Mouse (Mus musculus) kidney, postnatal 0 days (tissue): ENCODE data around the gene Gm20388. TPM values are rescaled to one million over a fixed set of nuclear protein-coding genes. Genes with fewer than 3 reads are reported as not detected.

ENCODE experiments used
- ATAC-seq: fragments of 200-750 bp; cut with Nextera tagmentation; replicated peaks from 2 replicates; pipeline ENCODE4 v1.8.0; 2017; ENCODE audit warnings: low read depth, moderate number of reproducible peaks, moderate TSS enrichment, moderate library complexity; ENCODE audit not compliant: low FRiP score
- DNase-seq: peaks from one replicate; pipeline ENCODE4 v3.0.0-alpha.2; 2016; ENCODE audit warnings: low spot score
- H3K27ac ChIP-seq: fragments of 300-500 bp; sonication (generic); 2 replicates; pipeline ENCODE4 v1.5.1; 2014; ENCODE audit warnings: mild to moderate bottlenecking
- H3K27me3 ChIP-seq: fragments of 300-500 bp; sonication (generic); 2 replicates; pipeline ENCODE4 v1.6.1; 2014; ENCODE audit warnings: low read length, mixed read lengths; ENCODE audit not compliant: insufficient read depth
- H3K36me3 ChIP-seq: fragments of 300-500 bp; sonication (generic); 2 replicates; pipeline ENCODE4 v1.6.1; 2014; ENCODE audit warnings: low read length, mixed read lengths; ENCODE audit not compliant: insufficient read depth
- H3K4me1 ChIP-seq: fragments of 300-500 bp; sonication (generic); replicated peaks from 2 replicates; pipeline ENCODE4 v1.6.1; 2014; ENCODE audit warnings: antibody characterized with exemption, low read length, mixed read lengths; ENCODE audit not compliant: insufficient read depth
- H3K4me2 ChIP-seq: fragments of 300-500 bp; sonication (generic); 2 replicates; pipeline ENCODE4 v1.6.1; 2014; ENCODE audit warnings: mild to moderate bottlenecking, low read length, moderate library complexity, mixed read lengths
- H3K4me3 ChIP-seq: fragments of 300-500 bp; sonication (generic); replicated peaks from 2 replicates; pipeline ENCODE4 v1.5.1; 2014; ENCODE audit warnings: low read depth, low read length
- H3K9ac ChIP-seq: fragments of 300-500 bp; sonication (generic); 2 replicates; pipeline ENCODE4 v1.6.1; 2014; ENCODE audit warnings: low read depth, low read length
- H3K9me3 ChIP-seq: fragments of 300-500 bp; sonication (generic); replicated peaks from 2 replicates; pipeline ENCODE4 v1.6.1; 2016; ENCODE audit warnings: low read length, inconsistent platforms, mixed read lengths
- CTCF ChIP-seq: IDR thresholded peaks from 2 replicates; pipeline ENCODE4 v1.5.1; 2016; ENCODE audit warnings: antibody characterized with exemption, low read depth, mild to moderate bottlenecking, moderate library complexity
- WGBS: fragments of 180-500 bp; shearing (Covaris S2); extraction: QIAGEN DNeasy Blood & Tissue Kit; methylation state at CpG from one replicate; pipeline ENCODE4 v1.1.7; 2014; 5-methylcytosine and 5-hydroxymethylcytosine counted together
- polyA plus RNA-seq: library from polyadenylated mRNA; unstranded; fragments of >200 nt; fragmentation: Nextera tagmentation; extraction: Ambion mirVana; gene quantifications from 2 replicates; pipeline ENCODE4 v1.2.1, GENCODE M21; 2015

Gene Gm20388
- polyA plus RNA-seq, 1 experiment from 2014 or later = not detected

- Histone ChIP-seq H3K27ac (peak overlapping the region; percentile 81; the same call in 1 of the 2 replicates), H3K36me3 (no peaks in the 10 kb centered on the region), H3K27me3 (no peaks in the 10 kb centered on the region), H3K4me1 (peaks cover 8% of the 10 kb centered on the region), H3K9ac (no peak overlapping the region), H3K4me3 (no peak overlapping the region), H3K9me3 (no peaks in the 10 kb centered on the region), H3K4me2 (no peak overlapping the region)
- no peak for DNase-seq
- no peak for TF ChIP-seq CTCF
- WGBS = 79% methylated on average over 5 of the region's 5 CpGs
- ATAC-seq = 0 out of 2 replicates have a peak, but pooled peaks have one; percentile 8
Measured at GRCm38 (mm10) chr8:120191633-120192032, 281.0 kb downstream of the Gm20388 start.

GRCm38 (mm10) chr8:120192118-120192517 lies 281.5 kb downstream of the Gm20388 start:
- Histone ChIP-seq H3K27ac (no peak overlapping the region), H3K36me3 (no peaks in the 10 kb centered on the region), H3K4me1 (0 out of 2 replicates have a peak, but pooled peaks cover 5% of the 10 kb centered on the region), H3K4me3 (no peak overlapping the region), H3K27me3 (no peaks in the 10 kb centered on the region), H3K9ac (no peak overlapping the region), H3K4me2 (no peak overlapping the region), H3K9me3 (no peaks in the 10 kb centered on the region)
- WGBS = 99% methylated on average over 5 of the region's 5 CpGs
- TF ChIP-seq CTCF = no peak
- DNase-seq = no peak
- no peak for ATAC-seq

- no peak for ATAC-seq
- no peak for DNase-seq
- H3K36me3 ChIP-seq = no peaks in the 10 kb centered on the region
- peaks cover 15% of the 10 kb centered on the region for H3K4me1 ChIP-seq
- H3K4me3 ChIP-seq = no peak overlapping the region
- no peak overlapping the region for H3K27ac ChIP-seq
- H3K4me2 ChIP-seq = no peak overlapping the region
- TF ChIP-seq CTCF = no peak
- H3K9ac ChIP-seq = no peak overlapping the region
- no peaks in the 10 kb centered on the region for H3K27me3 ChIP-seq
- 91% methylated on average over 6 of the region's 6 CpGs for WGBS
- H3K9me3 ChIP-seq = no peaks in the 10 kb centered on the region
Measured at GRCm38 (mm10) chr8:120201351-120201750, 290.7 kb downstream of the Gm20388 start.

- H3K9me3 ChIP-seq = no peaks in the 10 kb centered on the region
- no peak overlapping the region for H3K4me2 ChIP-seq
- ATAC-seq = 0 out of 2 replicates have a peak, but pooled peaks have one; percentile 18
- no peaks in the 10 kb centered on the region for H3K36me3 ChIP-seq
- no peak overlapping the region for H3K27ac ChIP-seq
- no peak overlapping the region for H3K9ac ChIP-seq
- TF ChIP-seq CTCF = no peak
- H3K27me3 ChIP-seq = no peaks in the 10 kb centered on the region
- no peak for DNase-seq
- peaks cover 15% of the 10 kb centered on the region for H3K4me1 ChIP-seq
- no peak overlapping the region for H3K4me3 ChIP-seq
- 52% methylated on average over 3 of the region's 3 CpGs for WGBS
Measured at GRCm38 (mm10) chr8:120202546-120202945, 291.9 kb downstream of the Gm20388 start.

GRCm38 (mm10) chr8:120204736-120205360 lies 294.2 kb downstream of the Gm20388 start:
- Histone ChIP-seq H3K27me3 (no peaks in the 10 kb centered on the region), H3K4me2 (no peak overlapping the region), H3K27ac (no peak overlapping the region), H3K4me3 (no peak overlapping the region), H3K9me3 (no peaks in the 10 kb centered on the region), H3K4me1 (peaks cover 15% of the 10 kb centered on the region), H3K9ac (no peak overlapping the region), H3K36me3 (no peaks in the 10 kb centered on the region)
- DNase-seq = peak; percentile 74
- WGBS = 58% methylated on average over 7 of the region's 7 CpGs
- TF ChIP-seq CTCF = no peak
- ATAC-seq = no peak

- Histone ChIP-seq H3K4me3 (no peak overlapping the region), H3K27ac (no peak overlapping the region), H3K4me1 (peaks cover 15% of the 10 kb centered on the region), H3K36me3 (no peaks in the 10 kb centered on the region), H3K9ac (no peak overlapping the region), H3K9me3 (no peaks in the 10 kb centered on the region), H3K4me2 (no peak overlapping the region), H3K27me3 (no peaks in the 10 kb centered on the region)
- DNase-seq (no peak), ATAC-seq (no peak)
- 73% methylated on average over 9 of the region's 9 CpGs for WGBS
- no peak for TF ChIP-seq CTCF
Measured at GRCm38 (mm10) chr8:120205916-120206315, 295.3 kb downstream of the Gm20388 start.

- ATAC-seq (no peak), DNase-seq (no peak)
- 87% methylated on average over 8 of the region's 8 CpGs for WGBS
Measured at GRCm38 (mm10) chr8:120207364-120207763, 296.7 kb downstream of the Gm20388 start.

More at GRCm38 (mm10) chr8:120207364-120207763, 296.7 kb downstream of the Gm20388 start:
- peak; percentile 40; the same call in 1 of the 2 replicates for TF ChIP-seq CTCF
- Histone ChIP-seq H3K4me3 (no peak overlapping the region), H3K9ac (no peak overlapping the region), H3K4me1 (peaks cover 15% of the 10 kb centered on the region), H3K27ac (no peak overlapping the region), H3K27me3 (no peaks in the 10 kb centered on the region), H3K4me2 (no peak overlapping the region), H3K9me3 (no peaks in the 10 kb centered on the region), H3K36me3 (no peaks in the 10 kb centered on the region)
